Mouse (Mus musculus): ENCODE results near the gene Top3a. TPM values are rescaled to one million over a fixed set of nuclear protein-coding genes. Genes with fewer than 3 reads are reported as not detected.

The Top3a gene
- polyA plus RNA-seq, 1 experiment from 2014 or later: 8.2 TPM

GRCm38 (mm10) chr11:60776107-60776828 lies 897 bp downstream of the Top3a start:
- H3K4me1 ChIP-seq (replicated peaks; ENCODE audit: insufficient read depth, low read length): peaks cover 44% of the 10 kb centered on the region
- peak overlapping the region; percentile 78 for H3K4me3 ChIP-seq (replicated peaks; ENCODE audit: low read depth, low read length)
- H3K27me3 ChIP-seq (ENCODE audit: insufficient read depth, low read length): no peaks in the 10 kb centered on the region
- 2% methylated on average over 17 of the region's 17 CpGs for WGBS
- no peaks in the 10 kb centered on the region for H3K9me3 ChIP-seq (replicated peaks; ENCODE audit: low read length)
- no peak for TF ChIP-seq CTCF (IDR thresholded peaks at IDR 0.05; ENCODE audit: low read depth)
- DNase-seq (ENCODE audit: low spot score) (no peak), ATAC-seq (replicated peaks; ENCODE audit: low FRiP score, low read depth) (no peak)
- H3K4me2 ChIP-seq (ENCODE audit: low read length): peak overlapping the region; percentile 93
- peak overlapping the region; percentile 93 for H3K27ac ChIP-seq
- no peaks in the 10 kb centered on the region for H3K36me3 ChIP-seq (ENCODE audit: insufficient read depth, low read length)
- peak overlapping the region; percentile 83 for H3K9ac ChIP-seq (ENCODE audit: low read depth, low read length)

- TF ChIP-seq CTCF (IDR thresholded peaks at IDR 0.05; ENCODE audit: low read depth): no peak
- WGBS: 57% methylated on average over 6 of the region's 6 CpGs
Measured at GRCm38 (mm10) chr11:60775578-60775977, 1.6 kb downstream of the Top3a start.

GRCm38 (mm10) chr11:60774841-60775240 lies 2.3 kb downstream of the Top3a start:
- TF ChIP-seq CTCF (IDR thresholded peaks at IDR 0.05; ENCODE audit: low read depth): no peak
- Histone ChIP-seq H3K4me2 (ENCODE audit: low read length) (no peak overlapping the region; the same call in 1 of the 2 replicates), H3K27ac (no peak overlapping the region), H3K9me3 (replicated peaks; ENCODE audit: low read length) (no peaks in the 10 kb centered on the region), H3K4me3 (replicated peaks; ENCODE audit: low read depth, low read length) (no peak overlapping the region), H3K4me1 (replicated peaks; ENCODE audit: insufficient read depth, low read length) (peaks cover 30% of the 10 kb centered on the region), H3K27me3 (ENCODE audit: insufficient read depth, low read length) (no peaks in the 10 kb centered on the region), H3K9ac (ENCODE audit: low read depth, low read length) (no peak overlapping the region), H3K36me3 (ENCODE audit: insufficient read depth, low read length) (no peaks in the 10 kb centered on the region)
- DNase-seq (ENCODE audit: low spot score) (no peak), ATAC-seq (replicated peaks; ENCODE audit: low FRiP score, low read depth) (no peak)
- 70% methylated on average over 1 of the region's 1 CpGs for WGBS

More at GRCm38 (mm10) chr11:60775578-60775977, 1.6 kb downstream of the Top3a start:
- DNase-seq (ENCODE audit: low spot score) (no peak), ATAC-seq (replicated peaks; ENCODE audit: low FRiP score, low read depth) (no peak)
- peak overlapping the region; percentile 93 for H3K4me2 ChIP-seq (ENCODE audit: low read length)
- H3K36me3 ChIP-seq (ENCODE audit: insufficient read depth, low read length): no peaks in the 10 kb centered on the region
- H3K4me3 ChIP-seq (replicated peaks; ENCODE audit: low read depth, low read length): peak overlapping the region; percentile 78
- peaks cover 37% of the 10 kb centered on the region for H3K4me1 ChIP-seq (replicated peaks; ENCODE audit: insufficient read depth, low read length)
- H3K27ac ChIP-seq: no peak overlapping the region
- no peaks in the 10 kb centered on the region for H3K27me3 ChIP-seq (ENCODE audit: insufficient read depth, low read length)
- no peaks in the 10 kb centered on the region for H3K9me3 ChIP-seq (replicated peaks; ENCODE audit: low read length)
- no peak overlapping the region for H3K9ac ChIP-seq (ENCODE audit: low read depth, low read length)

- Histone ChIP-seq H3K36me3 (ENCODE audit: insufficient read depth, low read length) (no peaks in the 10 kb centered on the region), H3K9me3 (replicated peaks; ENCODE audit: low read length) (no peaks in the 10 kb centered on the region), H3K9ac (ENCODE audit: low read depth, low read length) (no peak overlapping the region), H3K4me3 (replicated peaks; ENCODE audit: low read depth, low read length) (no peak overlapping the region), H3K27me3 (ENCODE audit: insufficient read depth, low read length) (no peaks in the 10 kb centered on the region), H3K4me2 (ENCODE audit: low read length) (no peak overlapping the region), H3K27ac (no peak overlapping the region), H3K4me1 (replicated peaks; ENCODE audit: insufficient read depth, low read length) (peaks cover 24% of the 10 kb centered on the region)
- DNase-seq (ENCODE audit: low spot score) (no peak), ATAC-seq (replicated peaks; ENCODE audit: low FRiP score, low read depth) (no peak)
- 82% methylated on average over 3 of the region's 3 CpGs for WGBS
- no peak for TF ChIP-seq CTCF (IDR thresholded peaks at IDR 0.05; ENCODE audit: low read depth)
Measured at GRCm38 (mm10) chr11:60774158-60774689, 2.9 kb downstream of the Top3a start.

GRCm38 (mm10) chr11:60772161-60772560 lies 5.0 kb downstream of the Top3a start:
- 89% methylated on average over 4 of the region's 4 CpGs for WGBS
- peaks cover 9% of the 10 kb centered on the region; the same call in 1 of the 2 replicates for H3K4me1 ChIP-seq (replicated peaks; ENCODE audit: insufficient read depth, low read length)
- no peak overlapping the region for H3K4me2 ChIP-seq (ENCODE audit: low read length)
- H3K9me3 ChIP-seq (replicated peaks; ENCODE audit: low read length): no peaks in the 10 kb centered on the region
- H3K27ac ChIP-seq: no peak overlapping the region
- peak; percentile 28; the same call in 1 of the 2 replicates for TF ChIP-seq CTCF (IDR thresholded peaks at IDR 0.05; ENCODE audit: low read depth)
- no peak overlapping the region for H3K4me3 ChIP-seq (replicated peaks; ENCODE audit: low read depth, low read length)
- no peak overlapping the region for H3K9ac ChIP-seq (ENCODE audit: low read depth, low read length)
- H3K36me3 ChIP-seq (ENCODE audit: insufficient read depth, low read length): no peaks in the 10 kb centered on the region
- no peak for DNase-seq (ENCODE audit: low spot score)
- ATAC-seq (replicated peaks; ENCODE audit: low FRiP score, low read depth): no peak
- H3K27me3 ChIP-seq (ENCODE audit: insufficient read depth, low read length): no peaks in the 10 kb centered on the region

GRCm38 (mm10) chr11:60770776-60771175 lies 6.4 kb downstream of the Top3a start:
- H3K4me3 ChIP-seq (replicated peaks; ENCODE audit: low read depth, low read length): no peak overlapping the region
- ATAC-seq (replicated peaks; ENCODE audit: low FRiP score, low read depth): no peak
- peaks cover 4% of the 10 kb centered on the region; the same call in 1 of the 2 replicates for H3K4me1 ChIP-seq (replicated peaks; ENCODE audit: insufficient read depth, low read length)
- no peak for TF ChIP-seq CTCF (IDR thresholded peaks at IDR 0.05; ENCODE audit: low read depth)
- H3K27ac ChIP-seq: no peak overlapping the region
- no peak overlapping the region for H3K9ac ChIP-seq (ENCODE audit: low read depth, low read length)
- no peak for DNase-seq (ENCODE audit: low spot score)
- H3K9me3 ChIP-seq (replicated peaks; ENCODE audit: low read length): no peaks in the 10 kb centered on the region
- no peak overlapping the region for H3K4me2 ChIP-seq (ENCODE audit: low read length)
- H3K36me3 ChIP-seq (ENCODE audit: insufficient read depth, low read length): no peaks in the 10 kb centered on the region
- WGBS: 82% methylated on average over 3 of the region's 3 CpGs
- H3K27me3 ChIP-seq (ENCODE audit: insufficient read depth, low read length): no peaks in the 10 kb centered on the region

Measured in kidney, postnatal 0 days (tissue).